Mouse (Mus musculus): ENCODE measurements around the gene Pmvk.

Pmvk gene

DNA sequence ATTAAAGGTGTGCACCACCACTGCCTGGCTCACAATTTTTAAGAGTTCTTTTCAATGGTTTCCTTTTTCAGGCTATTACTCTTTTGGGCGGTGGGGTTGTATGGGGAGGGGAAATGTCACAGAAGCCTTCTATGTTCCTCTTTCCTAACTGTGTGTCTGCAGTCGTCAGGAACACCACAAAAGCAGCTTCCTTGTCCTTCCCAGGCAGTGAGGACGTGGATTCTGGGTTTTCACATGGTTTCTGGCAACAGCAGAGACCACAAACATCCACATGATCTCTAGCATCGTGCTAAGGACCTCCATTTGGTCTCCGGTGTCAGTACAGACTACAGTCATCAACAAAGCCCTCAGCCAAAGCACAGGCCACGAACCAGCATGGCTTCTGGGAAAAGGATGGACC lies 19.5 kb downstream of the Pmvk start:
- DNase-seq (ENCODE audit: extremely low spot score, low read depth, low spot score), result no peak

DNA sequence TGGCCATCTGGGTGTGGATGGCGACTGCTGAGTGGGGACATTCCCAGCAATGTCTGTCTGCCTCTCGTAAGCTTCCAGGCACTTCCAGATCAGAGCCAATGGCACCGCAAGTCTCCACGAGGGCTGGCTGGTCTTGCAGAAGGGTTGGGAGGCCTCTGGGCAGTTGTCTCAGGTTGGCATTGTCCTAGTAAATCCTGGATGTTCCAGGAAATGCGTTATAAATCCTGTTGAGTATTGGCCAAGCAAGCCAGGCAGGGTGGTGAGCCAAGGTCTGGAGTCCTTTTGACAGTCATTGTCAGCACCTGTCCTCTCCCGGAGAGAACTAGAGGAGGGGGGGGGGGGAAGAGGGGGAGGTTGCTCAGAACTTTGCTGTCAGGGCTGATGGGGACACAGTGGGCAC lies 24.7 kb downstream of the Pmvk start:
- DNase-seq (ENCODE audit: extremely low spot score, low read depth, low spot score), result no peak

DNA sequence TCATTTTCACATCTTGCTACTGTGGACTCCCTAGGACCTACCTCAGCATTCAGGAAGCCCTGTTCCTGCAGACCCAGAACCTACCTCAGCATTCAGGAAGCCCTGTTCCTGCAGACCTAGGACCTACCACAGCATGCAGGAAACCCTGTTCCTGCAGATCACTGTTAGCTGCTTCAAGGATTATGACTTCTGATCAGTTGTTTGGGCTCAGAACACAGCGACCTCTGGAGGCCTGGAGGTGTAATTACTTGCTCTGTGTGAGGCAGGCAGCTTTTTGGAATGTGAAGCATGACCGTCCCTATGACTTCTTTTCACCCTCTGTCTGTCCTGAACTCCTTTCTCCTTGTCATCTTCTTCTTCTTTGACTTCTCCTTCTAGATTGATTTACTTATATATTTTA lies 27.1 kb downstream of the Pmvk start:
- DNase-seq (ENCODE audit: extremely low spot score, low read depth, low spot score), result no peak

DNA sequence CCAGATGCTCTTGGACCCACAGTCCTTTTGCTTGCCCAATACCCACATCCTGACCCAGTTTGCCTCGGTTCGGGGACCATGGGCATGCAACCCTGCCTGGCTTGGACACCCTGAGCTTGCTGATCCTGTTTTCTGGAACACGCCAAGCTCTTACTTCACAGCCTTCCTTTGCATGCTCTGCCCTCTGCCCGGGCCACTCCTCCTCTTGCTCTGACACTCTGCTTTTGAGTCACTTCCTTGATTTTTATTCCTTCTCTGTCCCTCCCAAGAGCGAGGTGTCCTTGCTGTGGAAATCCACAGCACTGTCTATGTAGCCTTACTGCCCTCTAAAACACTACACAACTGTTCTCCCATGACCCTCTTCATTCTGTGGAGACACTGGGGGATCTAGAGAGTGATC lies 27.9 kb downstream of the Pmvk start:
- no peak for DNase-seq (ENCODE audit: extremely low spot score, low read depth, low spot score)

DNA sequence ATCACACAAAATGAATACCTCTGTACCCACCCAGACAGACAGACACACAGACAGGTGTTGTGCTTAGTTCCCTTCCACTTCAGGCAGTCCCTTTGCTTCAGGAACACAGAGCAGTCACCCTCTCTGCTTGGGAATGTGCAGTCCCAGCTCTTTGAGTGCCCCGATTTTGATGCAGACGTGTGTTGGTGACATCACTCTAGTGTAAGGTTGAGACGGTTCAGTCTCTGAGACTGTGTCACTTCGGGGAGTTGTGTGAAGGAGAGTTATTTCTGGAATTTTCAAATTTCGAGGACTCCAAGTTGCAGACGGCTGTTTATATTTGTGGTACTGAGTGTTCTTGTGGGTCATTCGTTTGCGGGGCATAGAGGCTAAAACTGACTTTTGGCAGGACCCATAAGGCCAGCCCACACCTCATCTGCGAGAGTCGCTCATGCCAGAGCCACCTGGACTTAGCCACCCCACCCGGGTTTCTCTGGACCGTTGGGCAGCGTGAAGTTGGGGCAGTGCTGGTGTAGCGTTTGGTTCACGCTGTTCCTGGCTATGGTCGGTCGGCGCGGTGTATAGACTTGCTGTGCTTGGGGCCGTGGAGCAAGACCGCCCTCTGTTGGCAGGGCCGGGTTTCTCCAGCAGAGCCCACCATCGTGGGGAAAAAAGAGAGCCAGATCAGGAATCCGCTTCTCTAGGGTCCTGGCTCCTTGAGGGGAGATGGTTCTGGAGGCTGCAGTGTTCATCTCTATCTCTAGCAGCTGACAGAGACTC lies 30.6 kb downstream of the Pmvk start:
- DNase-seq (ENCODE audit: extremely low spot score, low read depth, low spot score), result peak; percentile 26

DNA sequence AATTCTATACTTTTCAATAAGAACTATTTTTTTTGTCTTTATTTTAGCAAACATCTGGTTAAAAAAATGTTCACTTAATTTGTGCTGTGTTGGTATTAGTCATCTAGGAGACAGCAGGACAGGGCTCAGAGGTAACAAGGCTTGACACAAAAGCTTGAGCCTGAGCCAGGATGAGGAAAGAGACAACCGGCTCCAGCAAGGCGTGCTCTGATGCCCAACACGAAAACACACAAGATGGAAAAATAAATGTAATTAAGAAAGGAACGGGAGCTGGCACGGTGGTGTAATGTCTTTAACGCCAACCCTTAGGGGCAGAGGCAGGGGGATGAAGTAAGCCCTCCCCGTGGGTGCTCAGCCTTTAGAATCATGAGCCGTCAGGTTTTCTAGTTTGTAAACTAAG lies 31.8 kb downstream of the Pmvk start:
- no peak for DNase-seq (ENCODE audit: extremely low spot score, low read depth, low spot score)

DNA sequence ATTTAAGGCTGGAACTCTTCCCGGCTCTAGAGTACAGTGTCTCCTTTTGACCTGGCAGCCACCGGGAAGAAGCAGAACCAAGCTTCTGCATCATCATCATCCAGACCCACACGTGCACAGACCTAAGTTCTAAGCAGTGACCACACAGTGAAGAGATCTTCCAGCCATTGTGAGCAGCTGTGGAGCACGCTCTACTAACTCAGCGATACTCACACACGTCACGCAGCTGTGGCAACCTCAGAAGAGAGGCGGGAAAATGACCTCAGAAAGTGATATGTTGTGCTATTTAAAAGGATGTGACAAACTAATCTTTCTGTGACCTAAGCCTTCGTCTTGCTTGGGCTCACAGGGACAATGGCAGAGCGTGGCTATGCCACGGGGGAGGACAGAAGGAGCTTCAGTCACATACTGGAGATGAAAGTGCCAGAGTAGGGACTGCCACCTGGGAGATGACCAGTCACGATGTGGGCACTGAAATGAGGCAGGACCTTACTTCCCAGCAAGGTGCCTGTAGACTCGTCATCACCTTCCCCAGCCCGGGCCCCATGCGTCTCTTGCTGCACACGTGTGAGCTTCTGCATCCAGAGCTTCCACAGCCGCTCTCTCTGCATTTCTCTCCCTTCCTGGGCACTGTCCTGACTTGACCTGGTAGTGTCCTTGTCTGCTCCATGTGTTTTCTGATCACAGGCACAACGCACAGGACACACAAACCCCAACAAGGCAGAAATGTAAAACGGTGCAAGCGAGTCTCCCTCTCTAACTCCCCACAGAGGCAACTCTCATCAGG lies 32.8 kb downstream of the Pmvk start:
- DNase-seq (ENCODE audit: extremely low spot score, low read depth, low spot score), result no peak

DNA sequence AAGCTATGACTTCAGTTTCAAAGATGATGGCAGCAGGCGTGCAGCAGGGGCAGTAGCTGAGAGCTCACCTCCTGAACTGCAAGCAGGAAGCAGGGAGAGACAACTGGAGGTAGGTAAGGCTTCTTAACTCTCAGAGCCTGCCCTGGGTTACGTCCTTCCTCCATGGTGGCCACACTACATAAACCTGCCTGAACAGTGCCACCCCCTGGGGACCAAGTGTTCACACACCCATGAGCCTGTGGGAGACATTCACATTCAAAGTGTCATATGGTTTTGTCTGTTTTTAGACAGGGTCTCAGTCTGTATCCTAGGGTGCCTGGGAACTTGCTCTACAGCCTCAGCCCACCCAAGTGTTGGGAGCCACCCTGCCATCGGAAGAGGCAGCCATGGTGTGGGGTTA lies 36.4 kb downstream of the Pmvk start:
- no peak for DNase-seq (ENCODE audit: extremely low spot score, low read depth, low spot score)

DNA sequence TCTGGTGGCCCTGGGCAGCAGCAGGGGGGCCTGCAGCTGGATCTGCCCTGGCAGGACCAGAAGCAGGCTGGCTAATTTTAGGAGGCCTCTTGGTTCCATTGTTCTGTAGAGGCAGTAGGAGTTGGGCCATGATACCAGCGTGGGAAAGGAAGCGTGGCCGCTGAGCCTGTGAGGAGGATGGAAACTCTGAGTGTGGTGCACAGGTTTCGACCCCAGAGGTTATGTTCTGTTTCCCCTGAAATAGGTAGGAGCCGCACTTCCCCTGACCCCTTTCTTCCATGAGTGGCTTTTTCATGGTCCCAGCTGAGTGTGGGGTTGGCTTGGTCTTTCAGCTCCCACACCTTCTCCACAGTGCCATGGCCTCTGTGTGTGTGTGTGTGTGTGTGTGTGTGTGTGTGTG lies 37.2 kb downstream of the Pmvk start:
- no peak for DNase-seq (ENCODE audit: extremely low spot score, low read depth, low spot score)

DNA sequence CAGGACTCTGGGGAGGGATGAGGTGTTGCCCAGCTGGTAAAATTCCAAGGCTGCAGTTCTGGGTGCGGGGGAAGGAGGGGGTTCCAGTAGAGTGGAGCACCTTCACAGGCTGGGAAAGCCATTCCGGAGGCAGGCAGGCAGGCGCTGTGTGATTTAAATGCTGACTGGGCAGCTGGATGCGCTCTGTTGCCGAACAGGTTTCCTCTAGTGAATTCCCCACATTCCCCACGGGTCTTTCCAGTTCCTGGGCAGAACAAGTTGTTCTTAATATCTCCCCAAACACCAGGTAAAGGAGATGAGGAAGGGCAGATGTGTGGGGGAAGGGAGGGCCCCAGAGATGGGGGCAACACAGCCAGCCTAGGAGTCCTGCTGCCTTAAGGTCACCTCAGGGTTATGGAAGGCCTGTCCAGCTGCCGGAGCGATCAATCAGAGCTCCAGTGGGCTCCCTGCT lies 38.4 kb downstream of the Pmvk start:
- no peak for DNase-seq (ENCODE audit: extremely low spot score, low read depth, low spot score)

DNA sequence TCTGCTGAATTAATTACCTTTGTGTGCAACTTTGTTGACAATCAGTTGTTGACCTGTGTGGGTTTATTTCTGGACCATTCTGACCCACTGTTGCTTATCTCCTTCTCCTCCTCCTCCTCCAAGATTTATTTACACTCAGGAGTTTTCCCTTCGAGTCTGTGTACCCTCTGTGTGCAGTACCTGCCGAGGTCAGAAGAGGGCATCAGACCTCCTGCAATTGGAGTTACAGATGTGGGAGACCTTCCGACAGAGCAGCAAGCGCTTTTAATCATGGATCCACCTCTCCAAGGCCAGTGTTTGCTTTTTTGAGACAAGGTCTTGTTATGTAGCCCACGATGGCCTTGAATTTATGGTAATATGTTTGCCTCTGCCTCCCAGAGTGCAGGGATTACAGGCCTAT lies 40.3 kb downstream of the Pmvk start:
- DNase-seq (ENCODE audit: extremely low spot score, low read depth, low spot score), result no peak

DNA sequence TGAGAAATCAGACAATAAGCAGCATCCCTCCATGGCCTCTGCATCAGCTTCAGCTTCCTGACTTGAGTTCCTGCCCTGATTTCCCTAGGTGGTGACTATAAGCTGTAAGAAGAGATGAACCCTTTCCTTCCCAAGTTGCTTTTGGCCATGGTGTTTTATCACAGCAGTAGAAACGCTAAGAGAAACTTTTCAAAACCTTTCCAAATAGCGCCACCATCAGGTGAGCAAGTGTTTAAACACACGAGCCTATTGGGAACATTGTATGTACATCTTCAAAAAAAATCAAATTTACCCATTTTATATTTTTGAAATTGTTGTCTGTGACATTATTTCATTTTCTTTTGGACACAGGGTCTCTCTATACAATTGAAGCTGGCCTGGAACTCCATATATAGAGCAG lies 42.0 kb downstream of the Pmvk start:
- DNase-seq (ENCODE audit: extremely low spot score, low read depth, low spot score), result no peak

DNA sequence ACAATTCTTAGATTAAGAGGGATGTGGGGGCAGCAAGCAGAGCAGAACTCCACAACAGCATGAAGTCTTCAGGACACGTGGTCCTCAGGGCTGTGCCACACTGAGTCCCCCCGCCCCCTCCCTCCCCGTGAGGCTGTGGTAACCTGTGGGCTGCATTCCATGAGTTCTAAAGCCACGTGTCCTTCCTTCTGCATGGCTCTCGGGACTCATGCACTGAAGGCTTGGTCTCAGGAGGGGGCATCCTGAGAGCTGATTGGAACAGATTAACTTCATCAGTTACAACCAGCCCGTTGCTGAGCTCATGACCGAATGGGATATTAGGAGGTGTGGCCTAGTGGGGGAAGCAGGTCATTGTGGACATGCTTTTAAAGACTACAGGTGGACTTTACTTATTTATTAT lies 45.4 kb downstream of the Pmvk start:
- DNase-seq (ENCODE audit: extremely low spot score, low read depth, low spot score), result no peak

DNA sequence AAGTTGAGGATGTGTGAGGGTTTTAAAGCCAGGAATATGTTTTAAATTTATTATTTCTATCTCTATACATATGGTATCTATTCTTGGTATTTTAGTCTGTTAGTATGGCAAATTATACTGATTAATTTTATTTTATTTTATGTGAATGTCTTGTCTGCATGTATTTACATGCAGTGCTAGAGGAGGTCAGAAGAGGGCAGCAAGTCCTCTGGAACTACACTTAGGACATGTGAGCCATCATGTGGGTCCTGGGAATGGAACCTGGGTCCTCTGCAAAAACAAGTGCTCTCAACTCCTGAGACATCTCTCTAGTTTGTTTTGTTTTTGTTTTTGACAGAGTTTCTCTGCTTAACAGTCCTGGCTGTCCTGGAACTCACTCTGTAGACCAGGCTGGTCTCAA lies 47.1 kb downstream of the Pmvk start:
- DNase-seq (ENCODE audit: extremely low spot score, low read depth, low spot score), result no peak

DNA sequence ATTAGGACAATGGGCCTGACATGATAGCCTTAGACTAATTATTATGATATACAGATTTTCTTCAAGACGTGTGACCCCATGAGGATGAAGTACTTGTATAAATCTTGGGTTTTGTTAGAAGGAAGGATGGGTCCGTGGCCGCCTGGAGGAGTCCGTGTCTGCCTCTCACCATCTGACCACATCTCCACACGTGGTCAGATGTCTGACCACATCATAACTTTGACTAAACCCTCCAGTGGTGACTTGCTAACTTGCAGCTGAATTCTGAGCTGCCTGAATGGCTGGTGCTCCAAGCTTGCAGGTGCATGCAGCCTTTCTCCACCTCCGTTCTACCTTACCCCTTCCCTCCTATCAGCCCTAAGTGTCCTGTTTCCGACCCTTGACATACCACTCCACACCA lies 48.2 kb downstream of the Pmvk start:
- DNase-seq (ENCODE audit: extremely low spot score, low read depth, low spot score), result no peak

DNA sequence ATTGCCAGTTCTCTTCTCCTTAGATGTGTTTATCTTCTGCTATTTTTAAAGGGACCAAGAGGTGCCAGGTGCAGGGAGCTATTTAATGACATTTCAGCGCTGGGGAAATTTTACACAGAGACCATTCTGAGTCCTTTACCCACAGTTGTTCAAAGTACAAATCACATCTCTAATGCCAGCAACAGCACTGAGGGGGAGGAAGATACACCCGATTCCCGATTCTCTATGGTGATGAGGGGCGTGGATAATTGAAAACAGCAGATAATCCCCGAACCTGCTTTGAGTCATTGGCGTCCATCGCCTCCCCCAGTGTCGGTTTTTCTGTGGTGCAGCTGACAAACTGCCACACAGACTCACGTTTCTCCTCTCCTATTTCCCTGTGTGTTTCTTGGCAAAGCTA lies 53.7 kb downstream of the Pmvk start:
- DNase-seq (ENCODE audit: extremely low spot score, low read depth, low spot score), result no peak

DNA sequence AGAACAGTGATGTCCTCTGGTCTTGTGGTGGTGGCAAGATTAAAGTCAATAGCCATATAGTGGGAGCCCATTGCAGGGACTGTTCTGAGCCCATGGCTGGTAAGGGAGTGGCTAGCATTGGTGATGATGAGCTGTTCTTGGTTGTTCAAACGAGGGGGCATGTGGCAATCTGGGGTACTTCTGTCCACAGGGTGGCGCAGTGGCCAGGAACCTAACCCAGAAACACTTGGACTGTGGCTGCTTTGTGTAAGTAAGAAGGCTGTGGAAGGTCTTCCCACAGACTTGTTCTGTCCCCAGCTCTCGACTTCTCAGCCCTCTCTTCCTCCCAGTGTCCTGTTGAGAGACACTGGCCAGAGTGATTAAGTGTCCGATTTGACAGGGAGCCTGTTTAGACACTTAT lies 56.6 kb downstream of the Pmvk start:
- DNase-seq (ENCODE audit: extremely low spot score, low read depth, low spot score), result no peak

DNA sequence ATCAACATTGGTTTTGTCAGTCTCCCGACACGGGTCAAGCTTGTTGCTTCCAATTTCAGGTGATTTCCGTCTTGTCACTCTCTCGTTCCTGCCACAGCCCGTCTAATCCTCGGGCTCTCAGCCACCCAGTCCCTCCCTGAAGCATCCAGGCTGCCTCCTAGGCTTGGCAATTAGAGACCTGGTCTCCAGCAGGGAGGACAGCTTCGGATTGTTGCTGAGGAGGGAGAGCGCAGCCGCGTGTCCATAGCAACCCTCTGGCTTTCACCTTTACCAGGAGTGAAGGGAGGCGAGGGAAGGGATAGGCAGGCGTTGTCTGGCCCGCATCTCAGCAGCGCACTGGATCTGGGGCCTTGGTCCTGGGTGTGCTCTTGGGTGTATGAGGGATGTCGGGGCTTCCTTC lies 57.1 kb downstream of the Pmvk start:
- DNase-seq (ENCODE audit: extremely low spot score, low read depth, low spot score), result no peak

DNA sequence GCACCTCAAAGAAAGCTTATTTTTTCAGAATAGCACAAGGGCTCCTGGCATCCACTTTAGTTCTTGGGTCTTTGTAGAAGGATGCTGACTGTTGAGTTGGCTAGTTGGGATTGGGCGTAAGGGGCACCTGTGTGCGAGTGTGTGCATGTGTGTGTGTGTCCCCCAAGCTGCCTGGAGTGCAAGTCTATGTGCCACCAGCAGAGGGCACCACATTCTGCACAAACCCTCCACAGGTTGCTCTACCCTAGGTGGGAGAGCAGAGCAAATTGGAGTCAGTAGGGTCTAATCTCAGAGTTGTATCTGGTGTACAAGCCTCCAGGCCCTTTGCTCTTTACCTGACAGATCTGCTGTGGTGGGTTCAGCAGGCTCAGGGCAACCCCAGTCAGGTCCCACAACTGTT lies 57.9 kb downstream of the Pmvk start:
- no peak for DNase-seq (ENCODE audit: extremely low spot score, low read depth, low spot score)

DNA sequence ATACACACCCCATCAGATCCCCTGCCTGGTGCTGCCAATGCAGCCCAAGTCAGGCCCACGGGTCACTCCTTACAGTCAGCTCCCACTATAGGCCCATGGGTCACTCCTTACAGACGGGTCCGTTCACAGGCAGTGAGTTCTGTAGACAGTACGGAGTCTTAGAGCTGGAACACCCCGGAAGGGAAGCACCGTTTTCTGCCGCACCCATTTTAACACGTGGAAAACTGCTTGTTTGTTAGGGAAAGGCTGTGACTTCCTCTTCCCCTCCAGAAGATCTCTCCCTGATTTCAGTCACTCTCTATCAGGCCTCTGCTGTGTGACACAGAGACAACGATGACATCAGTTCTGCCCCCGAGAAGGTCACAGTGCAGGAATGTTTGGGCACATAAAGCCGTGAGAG lies 61.1 kb downstream of the Pmvk start:
- DNase-seq (ENCODE audit: extremely low spot score, low read depth, low spot score), result no peak

DNA sequence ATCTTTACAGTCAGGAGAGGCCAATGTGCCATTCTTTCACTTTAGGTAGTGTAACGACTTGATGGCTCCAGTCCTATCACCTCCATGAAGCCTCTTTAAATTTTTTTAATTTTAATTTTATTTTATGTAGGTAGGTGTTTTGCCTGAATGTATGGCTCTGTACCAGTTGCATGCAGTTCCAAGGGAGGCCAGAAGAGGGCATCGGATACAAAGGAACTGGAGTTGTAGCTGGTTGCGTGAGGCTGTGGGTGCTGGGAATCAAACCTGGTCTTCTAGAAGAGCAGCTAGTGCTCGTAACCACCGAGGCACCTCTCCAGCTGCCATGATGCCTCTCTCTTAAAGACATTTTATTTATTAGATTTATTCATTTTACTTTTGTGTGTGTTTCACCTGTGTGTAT lies 62.0 kb downstream of the Pmvk start:
- no peak for DNase-seq (ENCODE audit: extremely low spot score, low read depth, low spot score)

Data from hindlimb bud, embryonic 11.5 days (tissue).